Mouse (Mus musculus): ENCODE measurements around the gene Nol9.

DNA sequence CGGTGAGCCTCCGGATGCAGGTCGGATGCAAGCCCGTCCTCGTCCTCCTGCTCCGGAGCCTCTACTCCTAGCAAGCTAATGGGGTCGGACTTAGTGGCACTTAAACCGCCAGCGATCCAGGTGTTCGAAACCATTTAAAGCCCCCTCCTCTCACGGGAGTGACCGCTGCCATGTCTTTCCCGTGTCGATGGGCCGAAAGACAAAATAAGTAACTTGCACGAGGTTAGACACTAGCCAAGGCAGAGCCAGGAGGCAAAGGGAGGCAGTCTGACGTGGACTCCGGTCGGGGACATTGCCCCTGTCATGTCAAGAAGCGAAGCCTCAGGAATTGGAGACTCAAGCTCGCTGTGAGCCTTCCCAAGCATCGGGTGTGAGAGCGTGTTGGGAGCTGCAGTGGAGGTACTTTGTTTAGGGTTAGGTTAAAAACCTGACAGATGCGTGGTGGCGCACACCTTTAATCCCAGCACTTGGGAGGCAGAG lies 750 bp downstream of the Nol9 start:
- TF ChIP-seq EP300 (IDR thresholded peaks at IDR 0.05; ENCODE audit: low read depth) (no peak), CTCF (IDR thresholded peaks at IDR 0.05; ENCODE audit: low read depth) (no peak)
